Mouse (Mus musculus) forelimb bud, embryonic 11.5 days (tissue): ENCODE results near the gene Runx3.
"Not testable (repeated sequence)": the region's sequence is repeated elsewhere in the genome, so short reads cannot be mapped to it uniquely, and the experiment has no call there.

Source experiments
- DNase-seq: peaks from one replicate; pipeline ENCODE4 v3.0.0-alpha.2; 2012; ENCODE audit warnings: low read depth, low spot score

The Runx3 gene

GRCm38 (mm10) chr4:135169096-135169495, 48.6 kb downstream of the Runx3 start:
- DNase-seq: no peak

GRCm38 (mm10) chr4:135169501-135169900, 49.0 kb downstream of the Runx3 start:
- no peak for DNase-seq

GRCm38 (mm10) chr4:135171304-135171875, 50.9 kb downstream of the Runx3 start:
- no peak for DNase-seq

- peak; percentile 26 for DNase-seq
These were observed 55.1 kb downstream of the Runx3 start for GRCm38 (mm10) chr4:135175406-135176120.

- no peak for DNase-seq
These were observed 57.1 kb downstream of the Runx3 start for GRCm38 (mm10) chr4:135177568-135177967.

GRCm38 (mm10) chr4:135179077-135179481, 58.6 kb downstream of the Runx3 start:
- no peak for DNase-seq

GRCm38 (mm10) chr4:135181819-135182218, 61.4 kb downstream of the Runx3 start:
- DNase-seq: no peak

- not testable (repeated sequence) for DNase-seq
These were observed 63.8 kb downstream of the Runx3 start for GRCm38 (mm10) chr4:135184277-135184676.

GRCm38 (mm10) chr4:135189452-135190008, 69.1 kb downstream of the Runx3 start:
- DNase-seq: no peak

GRCm38 (mm10) chr4:135190364-135190763, 69.9 kb downstream of the Runx3 start:
- DNase-seq: no peak

- no peak for DNase-seq
These were observed 70.7 kb downstream of the Runx3 start for GRCm38 (mm10) chr4:135191185-135191584.

GRCm38 (mm10) chr4:135191604-135192003, 71.2 kb downstream of the Runx3 start:
- DNase-seq: no peak

- DNase-seq: no peak
These were observed 72.4 kb downstream of the Runx3 start for GRCm38 (mm10) chr4:135192841-135193240.

GRCm38 (mm10) chr4:135197857-135198256, 77.4 kb downstream of the Runx3 start:
- no peak for DNase-seq

GRCm38 (mm10) chr4:135201771-135202170, 81.3 kb downstream of the Runx3 start:
- DNase-seq: no peak

GRCm38 (mm10) chr4:135203279-135203678, 82.8 kb downstream of the Runx3 start:
- no peak for DNase-seq

- no peak for DNase-seq
These were observed 83.5 kb downstream of the Runx3 start for GRCm38 (mm10) chr4:135203806-135204560.

- no peak for DNase-seq
These were observed 84.2 kb downstream of the Runx3 start for GRCm38 (mm10) chr4:135204666-135205065.

- DNase-seq: no peak
These were observed 84.8 kb downstream of the Runx3 start for GRCm38 (mm10) chr4:135205254-135205653.

- peak; percentile 86 for DNase-seq
These were observed 85.5 kb downstream of the Runx3 start for GRCm38 (mm10) chr4:135205711-135206600.

- DNase-seq: no peak
These were observed 89.4 kb downstream of the Runx3 start for GRCm38 (mm10) chr4:135209846-135210245.
